ENCODE assay signal across 11 mouse cellular contexts in the genomic region with DNA sequence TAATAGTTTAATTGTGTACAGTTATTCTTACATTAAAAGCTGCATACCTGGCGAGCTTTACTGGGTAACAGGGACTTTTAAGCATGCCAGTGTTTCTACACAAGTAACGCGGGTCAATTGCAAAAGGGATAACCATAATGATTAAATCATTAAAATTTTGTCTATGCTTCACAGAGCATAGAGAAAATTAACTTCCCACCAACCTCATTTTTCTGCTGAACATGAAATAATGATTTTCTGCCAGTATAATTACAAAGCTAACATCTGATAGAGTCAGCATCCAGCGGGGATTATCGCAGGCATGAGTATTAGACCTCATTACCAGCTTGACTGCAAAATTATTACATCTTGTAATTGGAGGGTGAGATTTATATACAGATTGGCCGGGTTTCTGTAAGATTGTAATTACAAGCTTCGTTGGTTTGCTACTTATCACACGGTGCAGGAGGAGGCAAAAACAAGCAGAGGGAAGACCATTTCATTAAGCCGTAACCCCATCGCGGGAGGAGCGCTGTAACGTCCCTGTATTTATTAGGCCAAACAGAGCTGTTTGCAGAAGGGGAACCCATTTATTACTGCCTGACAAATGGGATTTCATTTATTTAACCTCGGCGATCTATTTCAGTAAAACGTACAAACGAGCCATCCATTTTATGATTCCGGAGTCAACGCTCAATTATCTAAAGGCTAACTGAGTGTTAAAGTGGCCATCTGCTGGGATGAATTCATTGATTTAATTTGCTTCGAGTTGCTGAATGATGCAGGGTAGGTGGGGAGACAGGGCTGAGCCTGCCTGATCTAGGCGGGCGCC.
DNase-seq lines count a peak whose midpoint lies in the region; ATAC-seq and TF ChIP-seq lines count a peak whose summit lies in the region.
"Had no signal": no experiment of that assay in that cellular context is flagged by ENCODE, and none has a peak within 500 bp of the region (broad histone marks: within the 10 kb centered on the region; RNA-seq: fewer than 3 reads in every experiment).

No protein-coding gene starts in this region.

- no peak for TF ChIP-seq CTCF in brain, embryonic 14.5 days (IDR thresholded peaks at IDR 0.05; ENCODE audit: borderline replicate concordance, extremely low read depth, insufficient read depth, insufficient read length)

- 0 out of 2 replicates have a peak, but pooled peaks have one; percentile 46 for ATAC-seq in kidney, embryonic 15.5 days (replicated peaks; ENCODE audit: low FRiP score)
- ATAC-seq in hindbrain, embryonic 12.5 days (ENCODE audit: low FRiP score), result peak; percentile 95
- peak; percentile 96 for ATAC-seq in midbrain, embryonic 16.5 days

- H3K27ac ChIP-seq in kidney, embryonic 15.5 days, result no peak overlapping the region
- peak overlapping the region; percentile 78; the same call in 1 of the 2 replicates for H3K27ac ChIP-seq in hindbrain, embryonic 12.5 days
- H3K27ac ChIP-seq in midbrain, embryonic 16.5 days (ENCODE audit: low read length), result peak overlapping the region; percentile 76
- H3K27ac ChIP-seq: embryonic facial prominence, embryonic 13.5 days had no signal

- peaks cover 80% of the 10 kb centered on the region for H3K27me3 ChIP-seq in kidney, embryonic 15.5 days
- H3K27me3 ChIP-seq in hindbrain, embryonic 12.5 days, result peaks cover 25% of the 10 kb centered on the region
- peaks cover 2% of the 10 kb centered on the region; the same call in 1 of the 2 replicates for H3K27me3 ChIP-seq in midbrain, embryonic 16.5 days (ENCODE audit: control insufficient read depth, insufficient read depth, low read depth, low read length)
- H3K27me3 ChIP-seq: embryonic facial prominence, embryonic 13.5 days had no signal

- peak overlapping the region; percentile 43 for H3K4me2 ChIP-seq in kidney, embryonic 15.5 days
- peak overlapping the region; percentile 35 for H3K4me2 ChIP-seq in hindbrain, embryonic 12.5 days (replicated peaks)
- peak overlapping the region; percentile 58 for H3K4me2 ChIP-seq in midbrain, embryonic 16.5 days (ENCODE audit: low read length)
- H3K4me2 ChIP-seq: embryonic facial prominence, embryonic 13.5 days had no signal

- no peaks in the 10 kb centered on the region for H3K36me3 ChIP-seq in kidney, embryonic 15.5 days
- no peaks in the 10 kb centered on the region for H3K36me3 ChIP-seq in hindbrain, embryonic 12.5 days
- no peaks in the 10 kb centered on the region for H3K36me3 ChIP-seq in midbrain, embryonic 16.5 days (ENCODE audit: control insufficient read depth, insufficient read depth, low read length)
- H3K36me3 ChIP-seq: embryonic facial prominence, embryonic 13.5 days had no signal

- peak overlapping the region; percentile 8; the same call in 1 of the 2 replicates for H3K4me3 ChIP-seq in kidney, embryonic 15.5 days (replicated peaks)
- H3K4me3 ChIP-seq in hindbrain, embryonic 12.5 days, result no peak overlapping the region
- H3K4me3 ChIP-seq in midbrain, embryonic 16.5 days (ENCODE audit: low read depth, low read length), result peak overlapping the region; percentile 32
- H3K4me3 ChIP-seq: embryonic facial prominence, embryonic 13.5 days had no signal

- no peaks in the 10 kb centered on the region for H3K9me3 ChIP-seq in kidney, embryonic 15.5 days (replicated peaks)
- H3K9me3 ChIP-seq in hindbrain, embryonic 12.5 days (replicated peaks), result no peaks in the 10 kb centered on the region
- no peaks in the 10 kb centered on the region for H3K9me3 ChIP-seq in midbrain, embryonic 16.5 days (replicated peaks; ENCODE audit: control insufficient read depth, low read length, poor library complexity, severe bottlenecking)
- H3K9me3 ChIP-seq: embryonic facial prominence, embryonic 13.5 days had no signal

- WGBS in kidney, embryonic 15.5 days, result 18% methylated on average over 22 of the region's 22 CpGs
- WGBS in hindbrain, embryonic 12.5 days, result 53% methylated on average over 22 of the region's 22 CpGs
- 17% methylated on average over 22 of the region's 22 CpGs for WGBS in midbrain, embryonic 16.5 days

- no peak for TF ChIP-seq POLR2A in brain, embryonic 14.5 days (IDR thresholded peaks at IDR 0.05; ENCODE audit: borderline replicate concordance, extremely low read depth, insufficient read depth, insufficient read length, poor library complexity, severe bottlenecking)

- peaks cover 8% of the 10 kb centered on the region for H3K4me1 ChIP-seq in kidney, embryonic 15.5 days
- H3K4me1 ChIP-seq in hindbrain, embryonic 12.5 days, result peaks cover 15% of the 10 kb centered on the region
- H3K4me1 ChIP-seq in midbrain, embryonic 16.5 days (ENCODE audit: control insufficient read depth, insufficient read depth, low read length), result peaks cover 16% of the 10 kb centered on the region; the same call in 1 of the 2 replicates
- H3K4me1 ChIP-seq: embryonic facial prominence, embryonic 13.5 days had no signal

- DNase-seq in kidney, postnatal 36 days, result no peak
- DNase-seq in brain, embryonic 14.5 days (ENCODE audit: low read depth), result peak; percentile 93
- DNase-seq in cerebellum, adult 11-12 months, result no peak
- DNase-seq in c-Kit-positive CD71-positive TER-119-positive erythroid progenitor cells, embryonic 14.5 days (ENCODE audit: low spot score), result no peak
- DNase-seq in heart, adult 9 months (ENCODE audit: low spot score in 2 of 2), result no peak
- DNase-seq: lung, postnatal 10 days; thymus, adult 2 months had no signal

- no peak overlapping the region for H3K9ac ChIP-seq in kidney, embryonic 15.5 days
- no peak overlapping the region for H3K9ac ChIP-seq in hindbrain, embryonic 12.5 days
- H3K9ac ChIP-seq in midbrain, embryonic 16.5 days (ENCODE audit: low read depth, low read length), result peak overlapping the region; percentile 56
- H3K9ac ChIP-seq: embryonic facial prominence, embryonic 13.5 days had no signal

Comparison
In these comparisons a context has a peak if more than half of its experiments do, and no peak if none do; other contexts are left out.
1. ATAC-seq: peak in every context shown above with its lines; median percentile 96 in midbrain, embryonic 16.5 days; 95 in hindbrain, embryonic 12.5 days; 46 in kidney, embryonic 15.5 days.